20 mouse cellular contexts compared by ENCODE assay signal in genomic region chr8:35147481-35147880, GRCm38 (mm10).
DNase-seq lines count a peak whose midpoint lies in the region; ATAC-seq and TF ChIP-seq lines count a peak whose summit lies in the region.
"Had no signal": no experiment of that assay in that cellular context is flagged by ENCODE, and none has a peak within 500 bp of the region (broad histone marks: within the 10 kb centered on the region; RNA-seq: fewer than 3 reads in every experiment).

No protein-coding gene starts in this region.

- no peak for TF ChIP-seq CTCF in CH12.LX (conservative IDR thresholded peaks at IDR 0.05 in 1 of 2, IDR thresholded peaks at IDR 0.05 in 1 of 2; ENCODE audit: low read depth in 2 of 2, low read length in 2 of 2)

- dilution Hi-C loops in CH12.LX (cut with MboI; ENCODE audit: extremely low pct_ligation_motif_present, extremely low pct_unique_long_range_greater_than_20kb, low sequenced_read_pairs) = no loop called here

- H3K79me2 ChIP-seq in CH12.LX (replicated peaks; ENCODE audit: control insufficient read depth, extremely low read depth, insufficient read depth, poor library complexity, severe bottlenecking) = no peaks in the 10 kb centered on the region

- H3K4me3 ChIP-seq in CH12.LX (replicated peaks in 1 of 3; ENCODE audit: low read depth in 2 of 3, low read length in 2 of 3, poor library complexity in 1 of 3) = no peak overlapping the region
- H3K4me3 ChIP-seq: embryonic facial prominence, embryonic 10.5 days; embryonic facial prominence, embryonic 12.5 days; forebrain, embryonic 13.5 days; forebrain, embryonic 15.5 days had no signal

- peak; percentile 75 for ATAC-seq in inflammation-experienced regulatory T-cells, adult 6 months
- ATAC-seq: forebrain, embryonic 13.5 days; forebrain, embryonic 15.5 days; forebrain, postnatal 0 days had no signal

- no peak for TF ChIP-seq POLR2A in CH12.LX (IDR thresholded peaks at IDR 0.05; ENCODE audit: low read depth, low read length)

- no peak overlapping the region for H3K9ac ChIP-seq in CH12.LX (ENCODE audit: insufficient read depth, low read depth)
- H3K9ac ChIP-seq: embryonic facial prominence, embryonic 12.5 days; forebrain, embryonic 13.5 days; forebrain, embryonic 15.5 days; forebrain, postnatal 0 days had no signal

- H3K27me3 ChIP-seq in CH12.LX (replicated peaks) = no peaks in the 10 kb centered on the region
- H3K27me3 ChIP-seq: embryonic facial prominence, embryonic 12.5 days; forebrain, embryonic 13.5 days; forebrain, embryonic 15.5 days had no signal

- no peak for TF ChIP-seq EP300 in CH12.LX (IDR thresholded peaks at IDR 0.05; ENCODE audit: low read length)

- no peak overlapping the region for H3K27ac ChIP-seq in CH12.LX (ENCODE audit: insufficient read depth, low read depth)
- H3K27ac ChIP-seq: embryonic facial prominence, embryonic 10.5 days; embryonic facial prominence, embryonic 12.5 days; forebrain, embryonic 13.5 days; forebrain, embryonic 15.5 days had no signal

- no peaks in the 10 kb centered on the region for H3K4me1 ChIP-seq in CH12.LX (ENCODE audit: control insufficient read depth in 1 of 2, insufficient read depth in 2 of 2)
- H3K4me1 ChIP-seq: embryonic facial prominence, embryonic 12.5 days; forebrain, embryonic 13.5 days; forebrain, embryonic 15.5 days had no signal

- TF ChIP-seq RAD21 in CH12.LX (IDR thresholded peaks at IDR 0.05; ENCODE audit: low read depth, low read length) = no peak

- no peaks in the 10 kb centered on the region for H3K36me3 ChIP-seq in CH12.LX (replicated peaks in 1 of 2; ENCODE audit: control insufficient read depth in 1 of 2, insufficient read depth in 1 of 2, low read length in 1 of 2)
- H3K36me3 ChIP-seq: embryonic facial prominence, embryonic 10.5 days; embryonic facial prominence, embryonic 12.5 days; forebrain, embryonic 15.5 days had no signal

- in situ Hi-C loops in CH12.LX (cut with MboI; ENCODE audit: low pct_ligation_motif_present, low pct_unique_long_range_greater_than_20kb, low sequenced_read_pairs) = no loop called here

- no peaks in the 10 kb centered on the region for H3K9me3 ChIP-seq in CH12.LX (replicated peaks; ENCODE audit: low read length)
- H3K9me3 ChIP-seq: embryonic facial prominence, embryonic 10.5 days; embryonic facial prominence, embryonic 12.5 days; forebrain, embryonic 13.5 days; forebrain, embryonic 15.5 days had no signal

- DNase-seq in heart, adult 11 months = peak; percentile 13
- DNase-seq in heart, postnatal 25 days (ENCODE audit: low spot score) = no peak
- DNase-seq in CH12.LX (ENCODE audit: extremely low read depth) = no peak
- no peak for DNase-seq in frontal cortex, postnatal 25 days (ENCODE audit: low spot score in 2 of 2)
- DNase-seq in spleen, adult 12 weeks (ENCODE audit: low spot score) = no peak
- DNase-seq: adrenal gland, adult 8-10 months; adrenal gland, postnatal 14 days; adrenal gland, postnatal 36 days; B cell, adult 2 months; cerebellum, adult 11-12 months; cerebellum, adult 2 months; cerebellum, adult 9-10 months; cerebellum, postnatal 10 days; cerebellum, postnatal 25 days; forebrain, postnatal 0 days had no signal

- no peak overlapping the region for H3K4me2 ChIP-seq in CH12.LX (ENCODE audit: insufficient read depth, low read depth, poor library complexity, severe bottlenecking)
- H3K4me2 ChIP-seq: embryonic facial prominence, embryonic 12.5 days; forebrain, embryonic 13.5 days; forebrain, embryonic 15.5 days had no signal

- intact Hi-C loops in heart, postnatal 25 days (cut with DNase I) = no loop called here

TF ChIP-seq in CH12.LX, 34 proteins besides CTCF, POLR2A, EP300 and RAD21:
- no peak for TF ChIP-seq ELF1 (IDR thresholded peaks at IDR 0.05; ENCODE audit: low read depth, low read length)
- peak; percentile 75 for TF ChIP-seq ZNF384 (IDR thresholded peaks at IDR 0.05; ENCODE audit: low read depth, low read length)
